Mouse (Mus musculus) G1E (cell line): ENCODE results near the gene Babam1.

Experiments used
- CTCF ChIP-seq: IDR thresholded peaks from 2 replicates; pipeline ENCODE4 v1.5.1; 2012; ENCODE audit warnings: low read depth, low read length, inconsistent platforms, mixed read lengths
- GATA1 ChIP-seq: IDR thresholded peaks from 2 replicates; pipeline ENCODE4 v1.6.1; 2012; ENCODE audit warnings: borderline replicate concordance, low read length, inconsistent platforms, mixed read lengths
- GATA2 ChIP-seq: IDR thresholded peaks from 2 replicates; pipeline ENCODE4 v1.6.1; 2012; ENCODE audit warnings: low read depth, low read length, inconsistent platforms, borderline replicate concordance
- POLR2AphosphoS5 ChIP-seq: IDR thresholded peaks from 2 replicates; pipeline ENCODE4 v1.6.1; 2012; ENCODE audit warnings: low read depth, low read length, inconsistent platforms; ENCODE audit not compliant: insufficient replicate concordance

DNA sequence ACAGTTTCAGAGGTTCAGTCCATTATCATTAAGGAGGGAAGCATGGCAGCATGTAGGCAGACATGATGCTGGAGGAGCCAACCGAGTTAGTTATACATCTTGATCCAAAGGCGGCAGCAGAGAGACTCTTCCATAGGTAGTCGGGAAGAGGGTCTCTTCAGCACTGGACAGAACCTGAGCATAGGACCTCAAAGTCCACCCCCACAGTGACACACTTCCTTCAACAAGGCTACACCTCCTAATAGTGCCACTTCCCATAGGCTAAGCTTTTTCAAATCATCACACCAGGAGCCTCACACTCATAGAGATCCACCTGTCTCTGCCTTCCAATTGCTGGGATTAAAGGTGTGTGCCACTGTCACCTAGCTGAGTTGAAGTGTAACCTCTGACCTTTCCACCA, 40.4 kb downstream of the Babam1 start:
- TF ChIP-seq CTCF: no peak
- TF ChIP-seq POLR2AphosphoS5: no peak
- TF ChIP-seq GATA1: no peak
- TF ChIP-seq GATA2: no peak
